Mouse (Mus musculus): ENCODE data around the gene Nlgn3. TPM values are rescaled to one million over a fixed set of nuclear protein-coding genes. Genes with fewer than 3 reads are reported as not detected.
A peak's percentile ranks its signal among the peaks of the same experiment; 100 is the strongest.

Gene Nlgn3
- polyA plus RNA-seq, 1 experiment from 2014 or later, result 24.2 TPM

DNA sequence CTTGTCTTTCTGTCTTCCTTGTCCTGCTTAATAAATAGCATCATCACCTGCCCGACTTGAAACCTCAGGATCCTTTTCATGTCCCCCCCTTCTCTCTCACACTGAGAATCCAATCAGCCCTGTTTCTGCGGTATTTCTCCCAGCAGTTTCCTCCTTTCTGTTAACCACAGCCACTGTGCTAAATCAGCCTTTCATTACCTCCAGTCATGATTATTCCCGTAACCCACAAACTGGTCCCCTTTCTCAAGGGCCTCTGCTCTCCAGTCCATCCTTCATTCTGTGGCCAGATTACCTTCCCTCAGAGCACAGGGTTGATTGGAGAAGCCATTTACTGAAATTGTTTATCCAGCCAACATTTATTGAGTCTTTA lies 30.2 kb upstream of the Nlgn3 start, which contains the start of gene Gm20489:
Gene Gm20489, minus strand, starts transcription at position 269 of the 370 bp plus-strand sequence.
- Histone ChIP-seq H3K36me3 (ENCODE audit: control insufficient read depth, insufficient read depth, low read length) (no peaks in the 10 kb centered on the region), H3K4me2 (no peak within 1 kb of the TSS), H3K9me3 (ENCODE audit: control insufficient read depth, low read length) (no peaks in the 10 kb centered on the region), H3K27ac (ENCODE audit: low read depth, low read length) (no peak within 1 kb of the TSS), H3K4me1 (ENCODE audit: control insufficient read depth, insufficient read depth, low read length) (no peaks in the 10 kb centered on the region), H3K27me3 (ENCODE audit: control insufficient read depth, insufficient read depth, low read length) (no peaks in the 10 kb centered on the region), H3K4me3 (ENCODE audit: low read depth, low read length) (no peak within 1 kb of the TSS), H3K9ac (ENCODE audit: low read length) (no peak within 1 kb of the TSS)
- no peak for DNase-seq (ENCODE audit: low spot score, missing footprints)
- ATAC-seq (ENCODE audit: low FRiP score), result no peak
- WGBS, result 65% methylated on average over 3 of the region's 3 CpGs

DNA sequence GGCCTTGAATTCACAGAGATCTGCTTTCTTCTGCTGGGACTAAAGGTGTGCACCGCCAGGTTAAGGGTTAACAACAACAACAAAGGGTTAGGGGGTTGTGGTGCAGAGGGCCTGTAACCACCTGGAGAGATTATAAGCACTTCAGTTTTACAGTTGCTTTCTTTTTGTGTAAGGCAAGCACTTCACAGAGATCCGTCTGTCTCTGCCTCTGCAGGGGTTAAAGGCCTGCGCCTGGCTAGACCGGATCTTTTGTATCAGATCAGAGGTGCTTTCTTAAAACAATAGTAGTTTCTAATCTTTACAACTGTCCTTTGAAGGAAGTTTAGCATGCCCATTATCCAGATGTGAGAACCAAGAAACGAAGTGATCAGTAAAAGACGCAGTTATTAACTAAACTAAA lies 25.6 kb upstream of the Nlgn3 start:
- Histone ChIP-seq H3K27me3 (ENCODE audit: control insufficient read depth, insufficient read depth, low read length) (no peaks in the 10 kb centered on the region), H3K4me1 (ENCODE audit: control insufficient read depth, insufficient read depth, low read length) (no peaks in the 10 kb centered on the region; the same call in 1 of the 2 replicates), H3K27ac (ENCODE audit: low read depth, low read length) (no peak overlapping the region), H3K9ac (ENCODE audit: low read length) (peak overlapping the region; percentile 44), H3K4me2 (peak overlapping the region; percentile 37), H3K36me3 (ENCODE audit: control insufficient read depth, insufficient read depth, low read length) (no peaks in the 10 kb centered on the region; the same call in 1 of the 2 replicates), H3K9me3 (ENCODE audit: control insufficient read depth, low read length) (no peaks in the 10 kb centered on the region), H3K4me3 (ENCODE audit: low read depth, low read length) (peak overlapping the region; percentile 52)
- DNase-seq (ENCODE audit: low spot score, missing footprints), result peak; percentile 85
- 27% methylated on average over 6 of the region's 6 CpGs for WGBS
- peak; percentile 22; the same call in 1 of the 2 replicates for ATAC-seq (ENCODE audit: low FRiP score)

DNA sequence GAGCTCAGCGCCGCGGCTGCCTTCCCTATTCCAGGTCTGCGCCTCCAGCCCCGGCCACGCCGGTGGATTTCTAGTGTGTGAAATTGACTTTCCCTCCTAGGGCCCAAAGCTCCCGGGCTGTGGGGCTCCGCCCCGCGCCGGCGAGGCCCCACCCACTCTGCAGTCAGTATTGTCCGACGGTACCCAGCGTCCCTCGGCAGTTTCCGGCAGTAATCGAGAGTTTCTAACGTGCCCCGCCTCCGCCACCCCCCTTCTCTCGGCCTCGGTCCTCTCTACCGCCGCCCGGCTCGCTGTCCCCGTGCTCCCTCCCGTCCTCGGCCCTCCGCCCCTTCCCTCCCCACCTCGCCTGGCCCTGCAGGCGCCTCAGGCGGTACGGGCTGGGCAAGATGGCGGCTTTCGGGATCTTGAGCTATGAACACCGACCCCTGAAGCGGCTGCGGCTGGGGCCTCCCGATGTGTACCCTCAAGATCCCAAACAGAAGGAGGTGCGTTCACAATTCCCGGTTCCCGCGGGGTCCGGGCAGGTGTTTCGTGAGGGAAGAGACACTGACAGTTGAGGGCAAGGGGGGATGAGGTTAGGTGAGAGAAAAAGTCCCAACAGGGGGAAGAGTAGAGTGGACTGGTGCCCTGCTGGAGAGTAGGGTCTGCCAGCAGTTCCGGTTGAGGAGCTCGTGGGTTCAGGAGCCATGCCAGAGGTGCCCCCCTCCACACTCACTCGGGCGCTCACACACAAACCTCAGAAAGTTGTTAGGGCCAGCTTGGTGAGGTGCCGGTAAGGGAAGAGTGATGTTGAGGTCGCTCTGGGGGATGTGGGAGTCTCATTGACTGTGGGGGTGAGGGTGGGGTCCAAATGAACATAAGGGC lies 24.9 kb upstream of the Nlgn3 start, which contains the start of gene Med12:
Gene Med12, plus strand, starts transcription at position 156 of the 864 bp plus-strand sequence.
- H3K27me3 ChIP-seq (ENCODE audit: control insufficient read depth, insufficient read depth, low read length), result no peaks in the 10 kb centered on the region
- H3K4me3 ChIP-seq (ENCODE audit: low read depth, low read length), result peak within 1 kb of the TSS; percentile 52
- no peaks in the 10 kb centered on the region; the same call in 1 of the 2 replicates for H3K36me3 ChIP-seq (ENCODE audit: control insufficient read depth, insufficient read depth, low read length)
- H3K9ac ChIP-seq (ENCODE audit: low read length), result peak within 1 kb of the TSS; percentile 79
- H3K9me3 ChIP-seq (ENCODE audit: control insufficient read depth, low read length), result no peaks in the 10 kb centered on the region
- DNase-seq (ENCODE audit: low spot score, missing footprints) (peak; percentile 96), ATAC-seq (ENCODE audit: low FRiP score) (peak; percentile 99)
- 21% methylated on average over 54 of the region's 54 CpGs for WGBS
- H3K4me1 ChIP-seq (ENCODE audit: control insufficient read depth, insufficient read depth, low read length), result no peaks in the 10 kb centered on the region; the same call in 1 of the 2 replicates
- H3K4me2 ChIP-seq, result peak within 1 kb of the TSS; percentile 50
- H3K27ac ChIP-seq (ENCODE audit: low read depth, low read length), result no peak within 1 kb of the TSS; the same call in 1 of the 2 replicates

DNA sequence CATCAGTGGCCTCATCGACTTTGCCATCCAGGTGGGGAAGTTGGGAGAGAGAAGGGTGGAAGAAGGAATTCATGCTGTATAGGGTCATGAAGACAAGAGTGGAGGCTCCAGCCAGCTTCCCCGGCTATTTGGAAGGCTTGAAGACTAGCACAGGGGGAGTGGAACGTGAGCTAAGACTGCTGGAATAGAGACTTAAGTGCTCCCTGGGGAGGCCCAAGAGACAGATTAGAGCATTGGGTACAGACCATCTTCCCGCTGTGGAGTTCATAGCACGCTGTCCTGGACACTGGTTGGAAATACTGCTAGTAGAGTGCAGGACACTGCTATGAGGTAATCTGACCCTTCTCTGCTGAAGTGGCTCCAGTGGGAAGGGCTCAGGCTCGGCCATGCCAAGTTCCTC lies 16.2 kb upstream of the Nlgn3 start:
- Histone ChIP-seq H3K9me3 (ENCODE audit: control insufficient read depth, low read length) (no peaks in the 10 kb centered on the region), H3K4me3 (ENCODE audit: low read depth, low read length) (no peak overlapping the region), H3K4me2 (no peak overlapping the region), H3K27ac (ENCODE audit: low read depth, low read length) (no peak overlapping the region), H3K27me3 (ENCODE audit: control insufficient read depth, insufficient read depth, low read length) (no peaks in the 10 kb centered on the region; the same call in 1 of the 2 replicates), H3K36me3 (ENCODE audit: control insufficient read depth, insufficient read depth, low read length) (no peaks in the 10 kb centered on the region; the same call in none of the 2 replicates), H3K4me1 (ENCODE audit: control insufficient read depth, insufficient read depth, low read length) (no peaks in the 10 kb centered on the region), H3K9ac (ENCODE audit: low read length) (no peak overlapping the region)
- WGBS, result 82% methylated on average over 6 of the region's 6 CpGs
- ATAC-seq (ENCODE audit: low FRiP score) (no peak), DNase-seq (ENCODE audit: low spot score, missing footprints) (no peak)

DNA sequence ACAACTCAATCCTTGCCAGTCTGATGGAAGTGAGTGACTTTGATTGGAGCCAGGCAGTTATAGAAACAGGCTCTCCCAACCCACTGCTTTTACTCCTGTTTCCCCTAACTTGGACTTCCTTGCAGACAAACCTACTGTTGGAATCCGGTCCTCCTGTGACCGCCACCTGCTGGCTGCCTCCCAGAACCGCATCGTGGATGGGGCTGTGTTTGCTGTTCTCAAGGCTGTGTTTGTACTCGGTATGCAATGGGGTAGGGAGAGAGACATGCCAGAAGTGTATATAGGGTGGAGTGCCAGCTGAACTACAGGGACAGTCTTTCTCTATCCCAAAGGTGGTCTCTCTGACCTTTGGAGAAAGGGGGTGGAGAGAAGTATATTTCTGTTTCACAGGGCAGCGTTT lies 13.4 kb upstream of the Nlgn3 start:
- Histone ChIP-seq H3K27ac (ENCODE audit: low read depth, low read length) (no peak overlapping the region), H3K36me3 (ENCODE audit: control insufficient read depth, insufficient read depth, low read length) (no peaks in the 10 kb centered on the region; the same call in none of the 2 replicates), H3K9me3 (ENCODE audit: control insufficient read depth, low read length) (no peaks in the 10 kb centered on the region), H3K4me2 (no peak overlapping the region), H3K9ac (ENCODE audit: low read length) (no peak overlapping the region), H3K27me3 (ENCODE audit: control insufficient read depth, insufficient read depth, low read length) (no peaks in the 10 kb centered on the region; the same call in 1 of the 2 replicates), H3K4me3 (ENCODE audit: low read depth, low read length) (no peak overlapping the region), H3K4me1 (ENCODE audit: control insufficient read depth, insufficient read depth, low read length) (no peaks in the 10 kb centered on the region)
- WGBS, result 33% methylated on average over 6 of the region's 6 CpGs
- ATAC-seq (ENCODE audit: low FRiP score) (peak; percentile 54; the same call in 1 of the 2 replicates), DNase-seq (ENCODE audit: low spot score, missing footprints) (peak; percentile 92)

DNA sequence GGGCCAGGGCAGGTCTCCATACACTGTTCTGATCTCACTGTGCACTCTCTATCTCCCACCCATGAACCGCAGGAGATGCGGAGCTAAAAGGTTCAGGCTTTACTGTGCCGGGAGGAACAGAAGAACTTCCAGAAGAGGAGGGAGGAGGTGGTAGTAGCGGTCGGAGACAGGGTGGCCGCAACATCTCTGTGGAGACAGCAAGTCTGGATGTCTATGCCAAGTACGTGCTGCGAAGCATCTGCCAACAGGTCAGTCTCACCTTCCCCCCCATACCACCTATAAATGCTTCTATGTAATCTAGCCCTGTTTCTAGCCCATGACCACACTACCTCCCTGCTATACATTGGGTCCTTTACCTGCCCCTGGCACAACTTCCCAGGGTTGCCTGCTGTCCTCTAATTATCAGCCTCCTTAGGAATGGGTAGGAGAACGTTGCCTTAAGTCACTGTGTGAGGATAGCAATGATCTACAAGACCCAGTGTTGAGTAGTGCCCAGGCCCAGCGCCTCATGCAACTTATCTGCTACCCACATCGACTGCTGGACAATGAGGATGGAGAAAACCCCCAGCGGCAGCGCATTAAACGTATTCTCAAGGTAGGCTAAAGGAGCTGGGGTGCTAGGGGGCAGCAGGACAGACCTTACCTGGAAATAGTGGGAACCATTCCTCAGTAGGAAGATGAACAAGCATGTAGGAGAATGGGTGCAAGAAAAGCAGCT lies 12.9 kb upstream of the Nlgn3 start:
- Histone ChIP-seq H3K4me2 (no peak overlapping the region), H3K9ac (ENCODE audit: low read length) (no peak overlapping the region), H3K27me3 (ENCODE audit: control insufficient read depth, insufficient read depth, low read length) (no peaks in the 10 kb centered on the region; the same call in 1 of the 2 replicates), H3K27ac (ENCODE audit: low read depth, low read length) (no peak overlapping the region), H3K36me3 (ENCODE audit: control insufficient read depth, insufficient read depth, low read length) (no peaks in the 10 kb centered on the region; the same call in none of the 2 replicates), H3K4me1 (ENCODE audit: control insufficient read depth, insufficient read depth, low read length) (no peaks in the 10 kb centered on the region), H3K4me3 (ENCODE audit: low read depth, low read length) (no peak overlapping the region), H3K9me3 (ENCODE audit: control insufficient read depth, low read length) (no peaks in the 10 kb centered on the region)
- no peak for DNase-seq (ENCODE audit: low spot score, missing footprints)
- WGBS, result 90% methylated on average over 14 of the region's 14 CpGs
- no peak for ATAC-seq (ENCODE audit: low FRiP score)

DNA sequence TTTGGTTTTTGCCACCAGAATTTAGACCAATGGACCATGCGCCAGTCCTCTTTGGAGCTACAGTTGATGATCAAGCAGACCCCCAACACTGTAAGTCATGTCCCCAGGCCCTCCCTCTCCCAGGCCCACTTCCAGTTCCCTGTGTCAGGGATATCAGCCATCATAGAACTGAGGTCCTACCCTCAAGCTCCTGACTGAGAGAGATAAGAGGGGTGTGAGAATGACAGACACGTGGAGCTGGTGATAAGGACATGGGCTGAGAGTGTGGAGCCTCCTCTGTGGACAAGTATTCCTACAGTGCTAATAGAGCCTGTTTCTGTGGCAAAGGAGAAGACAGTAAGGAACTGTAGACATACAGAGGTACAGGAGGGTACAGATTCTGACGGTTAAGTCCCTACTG lies 11.4 kb upstream of the Nlgn3 start:
- no peak overlapping the region for H3K4me2 ChIP-seq
- 91% methylated on average over 3 of the region's 3 CpGs for WGBS
- no peak for ATAC-seq (ENCODE audit: low FRiP score)
- H3K36me3 ChIP-seq (ENCODE audit: control insufficient read depth, insufficient read depth, low read length), result no peaks in the 10 kb centered on the region; the same call in none of the 2 replicates
- H3K4me3 ChIP-seq (ENCODE audit: low read depth, low read length), result no peak overlapping the region
- no peaks in the 10 kb centered on the region for H3K27me3 ChIP-seq (ENCODE audit: control insufficient read depth, insufficient read depth, low read length)
- no peak overlapping the region for H3K9ac ChIP-seq (ENCODE audit: low read length)
- no peaks in the 10 kb centered on the region for H3K9me3 ChIP-seq (ENCODE audit: control insufficient read depth, low read length)
- DNase-seq (ENCODE audit: low spot score, missing footprints), result no peak
- no peak overlapping the region for H3K27ac ChIP-seq (ENCODE audit: low read depth, low read length)
- H3K4me1 ChIP-seq (ENCODE audit: control insufficient read depth, insufficient read depth, low read length), result no peaks in the 10 kb centered on the region

DNA sequence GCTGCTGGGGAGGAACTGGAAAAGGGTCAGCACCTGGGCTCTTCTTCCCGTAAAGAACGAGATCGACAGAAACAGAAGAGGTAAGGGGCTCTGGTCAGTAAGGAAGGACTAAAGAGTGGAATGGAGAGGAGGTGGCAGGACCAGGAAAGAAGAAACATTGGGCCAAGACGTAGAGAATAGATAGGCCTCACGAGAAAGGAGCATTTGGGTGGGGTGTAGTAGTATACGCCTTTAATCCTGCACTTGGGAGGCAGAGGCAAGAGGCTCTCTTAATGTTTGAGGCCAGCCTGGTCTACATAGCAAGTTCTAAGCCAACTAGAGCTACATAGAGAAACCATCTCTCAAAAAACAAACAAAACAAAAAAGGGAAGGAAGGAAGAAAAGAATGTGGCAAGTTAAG lies 10.5 kb upstream of the Nlgn3 start:
- Histone ChIP-seq H3K4me3 (ENCODE audit: low read depth, low read length) (no peak overlapping the region), H3K9ac (ENCODE audit: low read length) (no peak overlapping the region), H3K9me3 (ENCODE audit: control insufficient read depth, low read length) (no peaks in the 10 kb centered on the region), H3K27me3 (ENCODE audit: control insufficient read depth, insufficient read depth, low read length) (no peaks in the 10 kb centered on the region; the same call in 1 of the 2 replicates), H3K27ac (ENCODE audit: low read depth, low read length) (no peak overlapping the region), H3K4me2 (no peak overlapping the region), H3K36me3 (ENCODE audit: control insufficient read depth, insufficient read depth, low read length) (no peaks in the 10 kb centered on the region; the same call in 1 of the 2 replicates), H3K4me1 (ENCODE audit: control insufficient read depth, insufficient read depth, low read length) (no peaks in the 10 kb centered on the region)
- ATAC-seq (ENCODE audit: low FRiP score), result no peak
- DNase-seq (ENCODE audit: low spot score, missing footprints), result no peak
- 94% methylated on average over 6 of the region's 6 CpGs for WGBS
